Mouse (Mus musculus): ENCODE measurements around the gene Iqsec1.

GRCm38 (mm10) chr6:90695754-90696153, 292.7 kb downstream of the Iqsec1 start:
- TF ChIP-seq CTCF (conservative IDR thresholded peaks at IDR 0.05; ENCODE audit: low read length) (no peak), POU5F1 (IDR thresholded peaks at IDR 0.05; ENCODE audit: borderline replicate concordance, low read length) (no peak)
